Comparison of ENCODE assay signal across 9 mouse cellular contexts in genomic region chr14:27123543-27123942, GRCm38 (mm10). TPM values are rescaled to one million over a fixed set of nuclear protein-coding genes. Genes with fewer than 3 reads are reported as not detected.
DNase-seq lines count a peak whose midpoint lies in the region; ATAC-seq lines count a peak whose summit lies in the region.
"Had no signal": no experiment of that assay in that cellular context is flagged by ENCODE, and none has a peak within 500 bp of the region (broad histone marks: within the 10 kb centered on the region; RNA-seq: fewer than 3 reads in every experiment).

No protein-coding gene starts in this region.

- H3K27ac ChIP-seq in kidney, embryonic 16.5 days (ENCODE audit: low read length): no peak overlapping the region
- no peak overlapping the region for H3K27ac ChIP-seq in hindbrain, embryonic 14.5 days

- H3K27me3 ChIP-seq in kidney, embryonic 16.5 days (ENCODE audit: insufficient read depth, low read length): no peaks in the 10 kb centered on the region
- H3K27me3 ChIP-seq in hindbrain, embryonic 14.5 days (ENCODE audit: control insufficient read depth, insufficient read depth, low read length): no peaks in the 10 kb centered on the region

- H3K4me3 ChIP-seq in kidney, embryonic 16.5 days (ENCODE audit: low read length): no peak overlapping the region
- no peak overlapping the region for H3K4me3 ChIP-seq in hindbrain, embryonic 14.5 days (replicated peaks; ENCODE audit: low read length)

- 0 out of 2 replicates have a peak, but pooled peaks cover 12% of the 10 kb centered on the region for H3K4me1 ChIP-seq in kidney, embryonic 16.5 days (ENCODE audit: insufficient read depth, low read length)
- H3K4me1 ChIP-seq in hindbrain, embryonic 14.5 days (replicated peaks; ENCODE audit: control insufficient read depth, insufficient read depth, low read length): no peaks in the 10 kb centered on the region

- DNase-seq in kidney, adult 11 months: no peak
- DNase-seq in MN1 (ENCODE audit: low spot score): peak; percentile 47
- DNase-seq in lung, postnatal 14 days: peak; percentile 14
- DNase-seq in cerebellum, postnatal 25 days: no peak
- DNase-seq in hindbrain, embryonic 14.5 days (ENCODE audit: low spot score): no peak
- no peak for DNase-seq in ovary, postnatal 36 days (ENCODE audit: low spot score)
- DNase-seq: cerebellum, adult 8-10 months had no signal

- H3K4me2 ChIP-seq in kidney, embryonic 16.5 days (replicated peaks; ENCODE audit: low read depth, low read length): no peak overlapping the region
- no peak overlapping the region for H3K4me2 ChIP-seq in hindbrain, embryonic 14.5 days (replicated peaks)

- 42% methylated on average over 8 of the region's 8 CpGs for WGBS in kidney, embryonic 16.5 days
- 49% methylated on average over 8 of the region's 8 CpGs for WGBS in hindbrain, embryonic 14.5 days

- peak; percentile 39; the same call in 1 of the 2 replicates for ATAC-seq in kidney, embryonic 16.5 days (ENCODE audit: low FRiP score, low TSS enrichment)
- ATAC-seq in granulocyte monocyte progenitor cell, adult 5-6 weeks (replicated peaks; ENCODE audit: poor library complexity, severe bottlenecking): peak; percentile 92
- no peak for ATAC-seq in hindbrain, embryonic 14.5 days (ENCODE audit: low FRiP score)

- H3K9me3 ChIP-seq in kidney, embryonic 16.5 days (ENCODE audit: low read length): no peaks in the 10 kb centered on the region
- no peaks in the 10 kb centered on the region for H3K9me3 ChIP-seq in hindbrain, embryonic 14.5 days (ENCODE audit: control insufficient read depth, low read length)

- H3K9ac ChIP-seq in kidney, embryonic 16.5 days (replicated peaks; ENCODE audit: low read length): no peak overlapping the region
- H3K9ac ChIP-seq in hindbrain, embryonic 14.5 days: no peak overlapping the region

- no peaks in the 10 kb centered on the region for H3K36me3 ChIP-seq in kidney, embryonic 16.5 days (ENCODE audit: insufficient read depth, low read length)
- H3K36me3 ChIP-seq in hindbrain, embryonic 14.5 days (replicated peaks; ENCODE audit: control insufficient read depth, insufficient read depth): no peaks in the 10 kb centered on the region

RNA-seq across cellular contexts. Expression of gene Arhgef3, which starts 8.8 kb away (rescaled TPM):
- 19.2 and 19.6 TPM in 2 replicates for polyA plus RNA-seq in kidney, embryonic 16.5 days (2015; fragmentation: Nextera tagmentation; extraction: Ambion mirVana)
- total RNA-seq in granulocyte monocyte progenitor cell, adult 5-6 weeks (2014; fragmentation: Nextera tagmentation): 14.5 and 14.7 TPM in 2 replicates
- total RNA-seq in granulocyte monocyte progenitor cell, adult 5-6 weeks (2017): 13.8 and 20.3 TPM in 2 replicates
- 11.8 and 17.3 TPM in 2 replicates for polyA plus RNA-seq in hindbrain, embryonic 14.5 days (2014; fragmentation: Nextera tagmentation; extraction: Ambion mirVana)

Comparison
In these comparisons a context has a peak if more than half of its experiments do, and no peak if none do; other contexts are left out.
1. DNase-seq: peak in MN1 (single experiment) and lung, postnatal 14 days (single experiment); none in kidney, adult 11 months (single experiment), cerebellum, postnatal 25 days (0 of 2), hindbrain, embryonic 14.5 days (single experiment) and ovary, postnatal 36 days (single experiment).